Mouse (Mus musculus) brain, embryonic 18.5 days (tissue): ENCODE results near the gene Insr.
"Not testable (repeated sequence)": the region's sequence is repeated elsewhere in the genome, so short reads cannot be mapped to it uniquely, and the experiment has no call there.

Experiments
- DNase-seq: peaks from one replicate; pipeline ENCODE4 v3.0.0-alpha.2; 2012; ENCODE audit warnings: low read depth, low spot score

Insr gene

DNA sequence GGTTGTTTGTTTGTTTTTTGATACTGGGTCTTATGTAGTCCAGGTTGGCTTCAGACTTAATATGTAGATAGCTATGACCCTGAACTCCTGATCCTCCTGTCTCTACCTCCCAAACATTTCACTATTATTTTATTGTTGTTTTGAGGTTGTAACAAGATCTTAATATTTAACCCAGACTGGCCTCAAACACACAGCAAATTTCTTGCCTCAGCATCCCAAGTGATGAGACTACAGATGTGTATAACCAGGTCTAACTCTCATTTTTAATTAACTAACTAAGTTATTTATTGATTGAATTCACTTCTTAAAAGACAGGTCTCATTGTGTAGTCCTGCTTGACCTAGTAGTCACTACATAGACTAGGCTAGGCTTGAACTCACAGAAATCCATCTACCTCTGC lies 88.4 kb downstream of the Insr start:
- no peak for DNase-seq

DNA sequence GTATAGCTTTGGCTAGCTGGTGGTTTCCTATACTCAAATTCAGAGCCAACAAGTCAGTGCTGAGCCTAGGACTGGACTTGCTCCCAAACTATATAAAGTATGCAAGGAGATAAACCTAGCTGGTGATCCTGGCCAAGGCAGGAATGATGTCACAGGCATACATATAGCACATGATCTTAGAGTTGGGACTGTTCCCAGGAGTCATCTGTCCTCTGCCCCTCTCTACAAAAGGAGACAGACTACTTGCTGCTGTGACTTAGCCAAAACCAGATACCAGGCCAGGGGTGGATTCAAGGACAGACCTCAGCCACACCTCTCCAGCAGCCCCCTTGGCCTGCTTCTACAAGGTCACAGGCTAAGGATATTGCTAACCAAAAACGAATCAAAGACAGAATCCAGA lies 92.0 kb downstream of the Insr start:
- no peak for DNase-seq

DNA sequence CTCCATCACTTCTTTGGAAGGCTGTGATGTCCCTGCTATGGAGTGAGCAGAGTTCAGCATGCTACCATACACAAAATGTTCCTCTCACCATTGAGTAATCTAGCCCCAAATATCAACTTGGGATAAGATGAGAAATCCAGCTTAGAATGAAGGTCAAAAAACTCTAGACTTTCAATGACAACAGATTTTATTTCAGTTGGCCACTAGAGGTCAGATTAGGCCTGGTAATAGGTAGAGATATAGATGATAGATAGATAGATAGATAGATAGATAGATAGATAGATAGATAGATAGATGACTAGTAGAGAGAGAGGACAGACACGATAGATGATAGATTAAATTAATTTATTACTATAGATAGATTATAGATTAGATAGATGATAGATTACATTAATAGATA lies 99.5 kb downstream of the Insr start:
- DNase-seq = no peak

- DNase-seq = no peak
These were observed 102.0 kb downstream of the Insr start for GRCm38 (mm10) chr8:3177440-3177839.

DNA sequence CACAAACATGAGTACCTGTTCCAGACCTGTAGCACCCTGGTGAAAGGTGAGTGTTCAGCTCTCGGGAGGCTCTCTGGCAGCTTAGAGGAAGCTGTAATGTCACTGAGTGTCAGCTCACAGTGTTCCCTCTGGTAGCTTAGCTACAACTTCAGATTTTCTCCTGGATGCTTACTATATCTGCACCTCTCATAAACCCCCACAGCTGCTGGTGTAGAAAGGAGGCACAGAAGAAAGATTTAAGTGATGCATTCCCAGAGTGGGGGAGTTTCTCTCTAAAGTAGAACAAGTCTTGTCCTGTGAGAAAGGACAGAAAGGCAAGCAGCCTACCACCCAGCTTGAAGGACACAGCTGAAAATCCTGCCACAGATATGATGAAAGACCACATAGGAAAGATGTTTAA lies 107.2 kb downstream of the Insr start:
- no peak for DNase-seq

DNA sequence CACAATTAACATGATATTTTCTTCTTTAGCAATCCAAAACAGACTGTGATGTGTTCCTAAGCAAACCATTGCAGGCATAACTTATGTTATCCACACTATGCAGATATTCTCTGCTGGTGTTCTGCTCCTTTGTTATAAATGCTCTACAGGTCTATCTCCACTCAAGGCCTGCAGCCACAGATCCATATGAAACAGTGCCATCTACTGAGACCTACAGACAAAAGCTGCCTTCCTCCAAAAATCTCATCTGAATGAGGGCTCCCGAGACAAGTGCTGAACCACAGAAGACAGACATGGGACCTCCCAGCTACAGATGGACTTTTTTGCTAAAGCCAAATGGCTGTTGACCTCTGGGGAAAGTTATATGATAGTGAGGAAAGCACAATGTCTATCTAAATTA lies 132.9 kb downstream of the Insr start:
- DNase-seq = no peak

GRCm38 (mm10) chr8:3100416-3100815 lies 179.0 kb downstream of the Insr start:
- not testable (repeated sequence) for DNase-seq
